Mouse (Mus musculus): ENCODE measurements around the gene Klhl8. TPM values are rescaled to one million over a fixed set of nuclear protein-coding genes. Genes with fewer than 3 reads are reported as not detected.

The Klhl8 gene
- polyA plus RNA-seq, 1 experiment: 0.84 TPM

- Histone ChIP-seq H3K36me3 (ENCODE audit: control insufficient read depth, insufficient read depth, low read length) (no peaks in the 10 kb centered on the region), H3K4me3 (ENCODE audit: low read depth, low read length) (no peak overlapping the region), H3K27ac (ENCODE audit: insufficient read depth, low read depth, low read length) (no peak overlapping the region), H3K4me1 (ENCODE audit: control insufficient read depth, insufficient read depth, insufficient read length, low read length) (0 out of 2 replicates have a peak, but pooled peaks cover 2% of the 10 kb centered on the region), H3K27me3 (ENCODE audit: control insufficient read depth, insufficient read depth, low read length) (no peaks in the 10 kb centered on the region)
- TF ChIP-seq CTCF (IDR thresholded peaks at IDR 0.05; ENCODE audit: extremely low read depth, insufficient read length, insufficient replicate concordance, low read depth, low read length): no peak
- no peak for TF ChIP-seq POLR2A (IDR thresholded peaks at IDR 0.05; ENCODE audit: low read depth, low read length)
- WGBS: 59% methylated on average over 11 of the region's 11 CpGs
Measured at GRCm38 (mm10) chr5:103914335-103915226, 3.5 kb upstream of the Klhl8 start.

GRCm38 (mm10) chr5:103913150-103913549 is 2.1 kb upstream of the Klhl8 start:
- TF ChIP-seq CTCF (IDR thresholded peaks at IDR 0.05; ENCODE audit: extremely low read depth, insufficient read length, insufficient replicate concordance, low read depth, low read length): no peak
- no peak for TF ChIP-seq POLR2A (IDR thresholded peaks at IDR 0.05; ENCODE audit: low read depth, low read length)
- no peaks in the 10 kb centered on the region for H3K36me3 ChIP-seq (ENCODE audit: control insufficient read depth, insufficient read depth, low read length)
- WGBS: 65% methylated on average over 4 of the region's 4 CpGs
- 0 out of 2 replicates have a peak, but pooled peaks cover 2% of the 10 kb centered on the region for H3K4me1 ChIP-seq (ENCODE audit: control insufficient read depth, insufficient read depth, insufficient read length, low read length)
- no peaks in the 10 kb centered on the region for H3K27me3 ChIP-seq (ENCODE audit: control insufficient read depth, insufficient read depth, low read length)
- H3K27ac ChIP-seq (ENCODE audit: insufficient read depth, low read depth, low read length): no peak overlapping the region
- H3K4me3 ChIP-seq (ENCODE audit: low read depth, low read length): no peak overlapping the region

DNA sequence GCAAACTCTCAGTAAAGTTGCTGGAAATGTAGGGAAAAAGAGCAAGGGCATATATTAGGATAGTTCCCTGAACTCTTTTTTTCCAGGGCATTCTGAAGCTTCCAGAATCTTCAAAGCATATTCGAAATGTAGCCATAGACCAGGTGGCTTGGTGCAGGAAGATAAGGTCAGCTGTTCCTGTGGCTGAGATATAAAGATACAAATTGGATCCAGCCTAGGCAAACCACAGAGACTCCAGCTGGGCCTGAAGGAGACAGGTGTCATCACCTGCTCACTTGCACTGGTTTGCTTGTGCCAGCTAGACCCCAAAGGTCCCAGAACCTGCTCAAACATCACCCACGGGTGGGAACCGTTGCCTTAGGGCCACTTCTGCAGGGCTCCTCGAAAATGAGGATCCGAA is 496 bp upstream of the Klhl8 start:
- H3K27ac ChIP-seq (ENCODE audit: insufficient read depth, low read depth, low read length): no peak overlapping the region
- no peaks in the 10 kb centered on the region for H3K4me1 ChIP-seq (ENCODE audit: control insufficient read depth, insufficient read depth, insufficient read length, low read length)
- 56% methylated on average over 5 of the region's 5 CpGs for WGBS
- no peaks in the 10 kb centered on the region for H3K36me3 ChIP-seq (ENCODE audit: control insufficient read depth, insufficient read depth, low read length)
- H3K4me3 ChIP-seq (ENCODE audit: low read depth, low read length): no peak overlapping the region
- TF ChIP-seq POLR2A (IDR thresholded peaks at IDR 0.05; ENCODE audit: low read depth, low read length) (no peak), CTCF (IDR thresholded peaks at IDR 0.05; ENCODE audit: extremely low read depth, insufficient read length, insufficient replicate concordance, low read depth, low read length) (no peak)
- H3K27me3 ChIP-seq (ENCODE audit: control insufficient read depth, insufficient read depth, low read length): no peaks in the 10 kb centered on the region

DNA sequence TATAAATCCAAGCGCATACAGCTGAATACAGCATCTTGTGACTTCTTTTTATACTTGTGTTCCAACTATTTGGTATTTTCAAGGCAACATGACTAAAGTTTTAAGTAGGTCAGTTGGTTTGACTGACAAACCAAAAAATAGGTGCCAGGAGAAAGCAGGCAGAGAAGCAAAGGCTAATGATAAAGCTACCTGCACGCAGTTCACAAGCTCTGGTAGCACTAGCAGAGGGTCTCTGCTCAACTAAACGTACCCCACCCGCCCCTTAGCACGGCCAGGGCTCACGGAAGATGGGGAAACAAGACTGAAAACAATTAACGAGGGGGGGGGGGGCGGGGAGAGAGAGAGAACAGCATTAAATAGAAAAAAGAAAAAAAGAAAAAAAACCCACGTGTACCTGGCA is 903 bp downstream of the Klhl8 start:
- H3K4me1 ChIP-seq (ENCODE audit: control insufficient read depth, insufficient read depth, insufficient read length, low read length): no peaks in the 10 kb centered on the region
- H3K27ac ChIP-seq (ENCODE audit: insufficient read depth, low read depth, low read length): no peak overlapping the region
- WGBS: 18% methylated on average over 9 of the region's 9 CpGs
- no peaks in the 10 kb centered on the region for H3K36me3 ChIP-seq (ENCODE audit: control insufficient read depth, insufficient read depth, low read length)
- H3K27me3 ChIP-seq (ENCODE audit: control insufficient read depth, insufficient read depth, low read length): no peaks in the 10 kb centered on the region
- TF ChIP-seq POLR2A (IDR thresholded peaks at IDR 0.05; ENCODE audit: low read depth, low read length): no peak
- TF ChIP-seq CTCF (IDR thresholded peaks at IDR 0.05; ENCODE audit: extremely low read depth, insufficient read length, insufficient replicate concordance, low read depth, low read length): no peak
- H3K4me3 ChIP-seq (ENCODE audit: low read depth, low read length): no peak overlapping the region

DNA sequence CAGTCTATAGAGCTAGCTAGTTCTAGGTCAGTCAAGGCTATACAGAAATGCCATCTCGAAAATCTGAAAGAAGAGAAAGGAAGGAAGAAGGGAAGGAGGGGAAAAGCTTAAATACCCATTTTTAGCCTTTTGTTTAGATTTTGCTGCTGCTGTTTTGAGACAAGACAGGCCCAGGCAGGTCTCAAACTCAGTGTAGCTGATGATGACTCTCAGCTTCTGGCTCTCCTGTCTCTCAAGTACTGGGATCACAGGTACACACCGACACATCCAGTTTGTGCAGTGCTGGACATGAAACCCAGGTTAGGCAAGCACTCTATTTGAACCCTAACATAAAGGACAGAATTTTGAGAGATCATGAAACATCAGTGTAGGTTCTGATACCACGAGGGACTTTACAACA is 1.6 kb downstream of the Klhl8 start:
- TF ChIP-seq POLR2A (IDR thresholded peaks at IDR 0.05; ENCODE audit: low read depth, low read length) (no peak), CTCF (IDR thresholded peaks at IDR 0.05; ENCODE audit: extremely low read depth, insufficient read length, insufficient replicate concordance, low read depth, low read length) (no peak)
- 73% methylated on average over 3 of the region's 3 CpGs for WGBS

DNA sequence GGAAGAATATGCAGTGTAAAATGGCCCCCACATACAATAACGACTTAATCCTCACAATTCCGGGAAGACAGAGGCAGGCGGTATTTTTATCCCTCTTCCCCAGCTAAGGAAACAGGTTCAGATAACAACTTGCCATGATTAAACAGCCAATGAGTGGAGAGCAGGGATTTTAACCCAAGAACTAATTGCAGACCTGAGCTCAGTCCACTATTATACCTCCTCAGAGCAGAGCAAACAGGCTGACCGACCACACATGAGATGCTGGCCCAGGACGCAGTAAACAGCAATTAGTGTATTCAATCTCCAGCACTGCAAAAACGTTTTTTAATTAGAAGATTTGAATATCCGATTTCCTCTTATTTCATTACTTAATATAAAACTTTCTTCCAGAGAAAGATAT is 2.2 kb downstream of the Klhl8 start:
- Histone ChIP-seq H3K36me3 (ENCODE audit: control insufficient read depth, insufficient read depth, low read length) (no peaks in the 10 kb centered on the region), H3K4me1 (ENCODE audit: control insufficient read depth, insufficient read depth, insufficient read length, low read length) (no peaks in the 10 kb centered on the region), H3K4me3 (ENCODE audit: low read depth, low read length) (no peak overlapping the region), H3K27me3 (ENCODE audit: control insufficient read depth, insufficient read depth, low read length) (no peaks in the 10 kb centered on the region), H3K27ac (ENCODE audit: insufficient read depth, low read depth, low read length) (no peak overlapping the region)
- 75% methylated on average over 7 of the region's 7 CpGs for WGBS
- TF ChIP-seq POLR2A (IDR thresholded peaks at IDR 0.05; ENCODE audit: low read depth, low read length): no peak
- TF ChIP-seq CTCF (IDR thresholded peaks at IDR 0.05; ENCODE audit: extremely low read depth, insufficient read length, insufficient replicate concordance, low read depth, low read length): no peak

More for the DNA sequence above, 1.6 kb downstream of the Klhl8 start:
- H3K4me1 ChIP-seq (ENCODE audit: control insufficient read depth, insufficient read depth, insufficient read length, low read length): no peaks in the 10 kb centered on the region
- H3K27me3 ChIP-seq (ENCODE audit: control insufficient read depth, insufficient read depth, low read length): no peaks in the 10 kb centered on the region
- H3K4me3 ChIP-seq (ENCODE audit: low read depth, low read length): no peak overlapping the region
- H3K27ac ChIP-seq (ENCODE audit: insufficient read depth, low read depth, low read length): no peak overlapping the region
- no peaks in the 10 kb centered on the region for H3K36me3 ChIP-seq (ENCODE audit: control insufficient read depth, insufficient read depth, low read length)

- H3K4me1 ChIP-seq (ENCODE audit: control insufficient read depth, insufficient read depth, insufficient read length, low read length): no peaks in the 10 kb centered on the region
- H3K27ac ChIP-seq (ENCODE audit: insufficient read depth, low read depth, low read length): no peak overlapping the region
- TF ChIP-seq POLR2A (IDR thresholded peaks at IDR 0.05; ENCODE audit: low read depth, low read length) (no peak), CTCF (IDR thresholded peaks at IDR 0.05; ENCODE audit: extremely low read depth, insufficient read length, insufficient replicate concordance, low read depth, low read length) (no peak)
- H3K4me3 ChIP-seq (ENCODE audit: low read depth, low read length): no peak overlapping the region
- 87% methylated on average over 4 of the region's 4 CpGs for WGBS
- H3K27me3 ChIP-seq (ENCODE audit: control insufficient read depth, insufficient read depth, low read length): no peaks in the 10 kb centered on the region
- H3K36me3 ChIP-seq (ENCODE audit: control insufficient read depth, insufficient read depth, low read length): no peaks in the 10 kb centered on the region
Measured at GRCm38 (mm10) chr5:103907844-103908243, 3.2 kb downstream of the Klhl8 start.

Data from small intestine, adult 2 months (tissue).